Mouse (Mus musculus) kidney, adult 11 months (tissue): ENCODE measurements at regions not wholly inside any gene's neighbourhood (a gene's known extent, or its start where the extent isn't known, plus 50 kb on each side); places are given as distances from the start of the nearest gene placed in this dataset.

Source experiments
- DNase-seq: peaks from one replicate; pipeline ENCODE4 v3.0.0; 2022

- no peak for DNase-seq
Observed at GRCm38 (mm10) chr15:42768396-42768795, 2634.2 kb downstream of the 9330182O14Rik start.

DNA sequence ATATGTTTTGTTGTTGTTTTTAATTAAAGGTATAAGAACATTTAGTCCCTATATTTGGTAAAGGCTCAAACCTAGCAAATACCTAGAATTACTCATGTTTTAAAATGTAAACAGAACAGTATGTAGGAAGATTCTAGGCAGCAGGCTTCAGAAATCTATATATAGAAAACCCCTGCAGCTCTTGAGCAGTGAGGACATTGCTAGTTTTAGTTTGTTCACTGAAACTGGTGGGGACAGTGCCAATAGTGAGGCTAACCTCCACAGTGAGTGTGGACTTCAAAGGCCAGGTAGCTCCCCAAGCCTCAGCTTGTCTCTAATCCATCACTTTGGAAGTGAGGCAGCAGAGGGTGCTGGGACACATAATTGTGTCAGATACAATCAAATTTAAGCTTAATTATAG, 2645.7 kb downstream of the 9330182O14Rik start:
- DNase-seq: no peak

GRCm38 (mm10) chr15:42801217-42801616, 2667.1 kb downstream of the 9330182O14Rik start:
- no peak for DNase-seq

DNA sequence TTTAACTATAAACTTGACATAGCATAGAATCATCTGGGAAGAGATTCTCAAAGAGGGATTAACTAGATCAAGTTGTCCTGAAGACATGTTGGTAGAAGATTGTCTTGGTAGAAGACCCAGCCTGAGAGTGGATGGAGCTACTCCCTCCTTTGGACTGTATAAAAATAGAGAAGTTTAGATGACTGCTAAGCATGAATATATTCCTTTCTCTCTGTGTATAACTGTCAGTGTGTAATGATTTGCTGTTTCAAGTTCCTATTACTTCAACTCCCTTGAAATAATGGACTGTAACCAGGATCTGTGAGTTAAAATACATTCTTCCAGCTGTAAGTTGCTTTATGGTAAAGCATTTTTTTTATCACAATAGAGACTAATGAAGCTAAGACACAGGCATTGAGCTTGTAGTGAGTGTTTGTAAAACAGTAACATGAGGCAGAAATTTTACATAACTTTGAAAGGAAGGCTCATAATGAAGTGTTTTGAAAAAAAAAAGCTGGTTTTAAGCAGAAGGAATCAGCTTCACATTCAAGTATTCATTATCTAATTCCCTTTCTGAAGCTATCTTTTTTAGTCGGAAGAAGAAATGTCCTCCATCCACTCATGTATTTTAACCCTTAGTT, 2676.8 kb downstream of the 9330182O14Rik start:
- DNase-seq: no peak

- no peak for DNase-seq
Observed at GRCm38 (mm10) chr15:42815026-42815724, 2681.0 kb downstream of the 9330182O14Rik start.

- no peak for DNase-seq
Observed at GRCm38 (mm10) chr15:42838839-42839238, 2704.7 kb downstream of the 9330182O14Rik start.

DNA sequence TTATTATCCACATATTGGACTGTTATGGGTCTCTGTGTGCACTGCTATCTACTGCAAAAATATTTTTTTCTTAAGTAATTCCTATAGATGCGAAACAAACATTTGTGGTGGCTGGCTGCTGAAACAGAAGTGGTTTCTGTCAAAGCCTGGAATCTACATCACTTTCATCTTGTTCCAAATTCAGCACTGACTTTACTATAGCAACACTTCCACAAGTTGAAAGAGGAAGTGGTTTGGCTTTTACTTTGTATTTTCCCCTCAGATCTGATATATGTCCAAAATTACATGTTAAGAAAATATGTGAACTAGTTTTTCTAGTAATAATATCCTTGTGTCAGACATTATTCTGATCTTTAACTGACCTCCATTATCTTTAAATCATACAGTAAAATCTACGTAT, 2715.8 kb downstream of the 9330182O14Rik start:
- no peak for DNase-seq

DNA sequence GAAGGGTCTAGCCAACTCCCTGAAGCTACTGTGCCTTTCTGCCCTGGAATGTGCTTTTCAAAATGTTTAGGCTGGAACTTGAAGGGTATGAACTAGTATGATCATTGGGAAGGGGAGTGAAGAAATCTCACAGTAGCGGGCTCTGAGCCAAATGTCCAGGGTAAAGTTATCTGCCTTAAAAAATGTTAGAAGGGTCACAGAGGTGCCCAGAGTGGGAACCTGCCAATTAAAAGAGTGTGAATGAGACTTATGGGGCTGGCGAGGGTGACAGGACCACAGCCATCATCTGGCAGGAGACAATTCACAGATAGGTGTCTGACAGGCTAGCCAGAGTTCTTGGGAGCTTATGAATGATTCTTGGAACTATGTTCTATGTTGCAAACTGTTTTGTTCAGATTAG, 2738.3 kb downstream of the 9330182O14Rik start:
- no peak for DNase-seq

DNA sequence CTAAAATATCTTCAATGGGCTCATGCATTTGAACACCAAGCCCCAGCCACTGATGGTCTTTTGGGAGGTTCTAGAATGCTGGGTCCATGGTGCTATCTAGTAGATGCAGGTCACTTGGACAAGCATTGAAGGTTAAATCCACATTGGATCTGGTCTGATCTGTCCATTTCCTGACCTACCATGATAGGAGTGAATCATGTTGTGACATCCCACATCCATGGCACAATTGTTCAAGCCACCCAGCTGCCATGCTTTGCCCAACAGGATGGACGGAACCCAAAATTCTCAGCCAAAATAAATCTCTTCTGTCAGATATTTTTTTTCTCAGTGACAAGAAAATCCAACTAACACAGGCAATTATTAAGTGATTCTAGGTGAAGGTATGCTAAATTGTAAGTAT, 2760.4 kb downstream of the 9330182O14Rik start:
- DNase-seq: no peak

GRCm38 (mm10) chr15:42900056-42900455, 2765.9 kb downstream of the 9330182O14Rik start:
- DNase-seq: no peak

DNA sequence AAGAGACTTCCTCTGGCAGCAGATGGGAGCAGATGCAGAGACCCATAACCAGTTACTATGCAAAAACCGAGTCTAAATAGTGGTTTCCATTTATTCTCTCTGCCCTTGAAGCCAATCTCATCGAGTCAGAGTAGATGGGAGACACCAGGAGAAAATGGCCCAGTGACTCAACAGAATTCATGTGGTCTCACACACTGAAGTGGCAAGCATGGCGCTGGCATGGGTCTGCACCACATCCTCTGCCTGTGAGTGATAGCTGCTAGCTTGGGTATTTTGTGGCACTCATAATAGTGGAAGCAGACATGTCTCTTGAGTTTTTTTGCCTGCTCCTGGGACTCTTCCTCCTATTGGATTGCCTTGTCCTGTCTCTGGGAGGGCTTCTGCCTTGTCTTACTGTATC, 2767.6 kb downstream of the 9330182O14Rik start:
- no peak for DNase-seq

DNA sequence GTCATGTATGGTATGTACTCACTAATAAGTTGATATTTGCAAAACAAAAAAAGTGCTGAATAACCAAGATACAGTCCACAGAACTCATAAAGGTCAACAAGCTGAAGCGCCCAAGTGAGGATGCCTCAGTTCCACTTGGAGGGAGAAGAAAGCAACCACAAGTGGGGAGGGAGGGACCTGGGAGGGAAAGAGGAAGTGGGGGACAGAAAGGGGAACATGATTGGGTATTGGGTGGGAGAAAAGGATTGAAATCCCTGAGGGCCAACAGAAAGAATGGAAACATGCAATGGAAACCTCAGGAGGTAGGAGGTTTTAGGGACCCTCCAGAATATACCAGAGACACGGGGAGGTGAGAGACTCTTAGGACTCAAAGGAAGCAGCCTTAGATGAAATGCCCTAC, 2777.2 kb downstream of the 9330182O14Rik start:
- no peak for DNase-seq

DNA sequence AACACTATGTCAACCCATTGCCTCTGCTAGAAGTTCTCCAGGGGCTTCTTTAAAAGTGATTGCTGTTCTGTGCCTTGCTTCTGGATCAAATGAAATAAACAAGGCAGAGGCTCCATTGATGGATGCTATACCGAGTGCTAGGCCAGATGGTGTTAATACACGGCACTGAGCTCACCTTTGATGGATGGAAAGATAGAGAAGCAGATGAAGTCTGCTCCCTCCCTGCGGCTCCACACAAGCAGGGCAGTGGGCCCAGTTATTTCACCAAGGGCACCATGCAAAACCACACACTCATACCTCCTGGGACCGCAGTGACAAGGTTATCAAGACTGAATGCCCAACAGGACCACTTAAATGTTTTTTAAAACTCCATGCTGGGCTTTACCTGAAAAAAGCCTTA, 2778.7 kb downstream of the 9330182O14Rik start:
- no peak for DNase-seq

DNA sequence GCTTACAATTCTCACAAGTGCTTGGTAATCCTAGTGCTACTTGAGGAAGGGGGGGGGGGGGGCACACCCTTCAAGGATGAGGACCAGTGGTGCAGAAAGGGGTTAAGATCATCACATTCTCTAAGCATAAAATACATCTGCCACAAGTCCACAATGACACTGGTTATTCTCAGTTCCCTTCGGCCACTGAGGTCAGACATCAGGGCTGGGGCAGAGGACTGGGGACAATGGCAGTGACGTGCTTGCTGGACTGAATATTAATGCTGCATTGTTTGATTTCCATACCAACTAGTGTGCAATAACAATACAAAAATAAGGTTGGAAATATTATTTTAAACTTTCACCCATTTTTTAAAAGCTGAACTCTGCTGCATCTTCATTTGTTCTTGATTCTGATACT, 2779.1 kb downstream of the 9330182O14Rik start:
- DNase-seq: no peak

DNA sequence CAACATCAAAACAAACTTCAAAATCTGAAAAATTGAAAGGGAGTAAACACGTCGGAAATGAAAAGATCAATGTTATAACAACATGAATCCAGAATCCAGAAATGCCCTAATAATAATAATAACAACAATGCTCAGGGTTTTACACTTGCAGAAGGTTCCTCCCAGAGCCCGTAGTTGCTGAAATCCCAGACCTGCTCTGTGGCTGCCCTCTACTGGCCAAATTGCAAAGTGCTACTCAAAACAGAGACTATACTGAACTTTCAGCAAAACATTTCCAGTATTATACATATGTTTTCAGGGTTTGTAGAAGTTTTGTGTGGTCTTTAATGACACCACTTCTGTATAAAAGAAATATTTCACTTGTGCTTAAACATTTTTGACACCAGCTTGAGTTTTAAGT, 2779.9 kb downstream of the 9330182O14Rik start:
- DNase-seq: no peak

GRCm38 (mm10) chr15:42915195-42915594, 2781.0 kb downstream of the 9330182O14Rik start:
- DNase-seq: no peak

GRCm38 (mm10) chr15:42921618-42922017, 2787.5 kb downstream of the 9330182O14Rik start:
- no peak for DNase-seq

DNA sequence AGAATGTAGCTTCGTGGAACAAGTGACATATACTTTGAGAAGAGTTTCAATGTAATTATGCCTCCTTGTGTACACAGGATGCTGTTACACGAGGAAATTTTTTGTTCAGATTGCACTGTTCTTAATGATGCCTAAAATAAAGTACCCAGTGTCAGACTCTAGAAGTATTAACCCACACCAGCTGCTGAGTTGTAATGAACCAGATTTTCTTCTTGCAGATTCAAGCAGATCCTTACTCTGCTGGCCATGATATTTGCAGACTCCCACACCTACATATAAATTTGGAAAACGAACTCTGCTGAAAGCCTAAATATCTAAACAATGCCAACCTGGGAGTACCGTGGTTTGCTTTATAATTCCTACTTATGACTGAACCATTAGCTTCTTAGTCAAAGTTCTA, 2794.2 kb downstream of the 9330182O14Rik start:
- DNase-seq: no peak

DNA sequence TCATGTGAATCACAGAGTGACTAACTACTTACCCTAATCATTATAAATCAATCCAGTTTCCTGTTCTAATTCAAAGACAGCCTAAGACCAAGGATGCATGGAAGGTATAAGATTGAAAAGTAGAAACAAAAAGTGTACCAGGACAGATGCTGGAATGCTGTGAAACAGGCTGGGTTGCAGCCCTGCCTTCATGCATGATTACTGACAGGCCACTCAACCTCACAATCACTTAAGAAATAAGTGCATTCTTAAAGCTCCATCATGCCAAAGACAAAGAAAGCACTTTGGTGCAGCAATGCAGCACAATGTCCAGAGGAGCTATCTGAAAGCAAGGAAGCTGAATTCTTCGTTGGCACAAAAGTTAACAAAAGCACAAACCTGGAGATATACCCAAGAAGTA, 2810.4 kb downstream of the 9330182O14Rik start:
- DNase-seq: no peak

GRCm38 (mm10) chr15:42955167-42955566, 2821.0 kb downstream of the 9330182O14Rik start:
- DNase-seq: no peak

GRCm38 (mm10) chr15:42962747-42963338, 2828.7 kb downstream of the 9330182O14Rik start:
- peak; percentile 9 for DNase-seq

- no peak for DNase-seq
Observed at GRCm38 (mm10) chr15:42965314-42965713, 2831.1 kb downstream of the 9330182O14Rik start.
